Mouse (Mus musculus) lung, embryonic 16.5 days (tissue): ENCODE results near the gene Gm17359. TPM values are rescaled to one million over a fixed set of nuclear protein-coding genes. Genes with fewer than 3 reads are reported as not detected.

Source experiments
- ATAC-seq: fragments of 200-750 bp; cut with Nextera tagmentation; 2 replicates; pipeline ENCODE4 v1.8.0; 2017; ENCODE audit warnings: low read depth, mild to moderate bottlenecking, moderate library complexity
- H3K27ac ChIP-seq: fragments of 300-500 bp; sonication (generic); 2 replicates; pipeline ENCODE4 v1.5.1; 2014; ENCODE audit warnings: mild to moderate bottlenecking, control low read depth, low read length
- H3K27me3 ChIP-seq: fragments of 300-500 bp; sonication (generic); 2 replicates; pipeline ENCODE4 v1.6.1; 2014; ENCODE audit warnings: low read depth, low read length, mixed read lengths; ENCODE audit not compliant: control insufficient read depth, insufficient read depth
- H3K36me3 ChIP-seq: fragments of 300-500 bp; sonication (generic); 2 replicates; pipeline ENCODE4 v1.6.1; 2014; ENCODE audit warnings: low read length; ENCODE audit not compliant: control insufficient read depth, insufficient read depth
- H3K4me1 ChIP-seq: fragments of 300-500 bp; sonication (generic); replicated peaks from 2 replicates; pipeline ENCODE4 v1.6.1; 2014; ENCODE audit warnings: low read length, mixed read lengths; ENCODE audit not compliant: control insufficient read depth, insufficient read depth
- H3K4me2 ChIP-seq: fragments of 300-500 bp; sonication (generic); 2 replicates; pipeline ENCODE4 v1.6.1; 2014; ENCODE audit warnings: low read depth, low read length, control low read depth
- H3K4me3 ChIP-seq: fragments of 300-500 bp; sonication (generic); 2 replicates; pipeline ENCODE4 v1.5.1; 2014; ENCODE audit warnings: mild to moderate bottlenecking, low read length, control low read depth
- H3K9ac ChIP-seq: fragments of 300-500 bp; sonication (generic); 2 replicates; pipeline ENCODE4 v1.6.1; 2014; ENCODE audit warnings: low read length, control low read depth
- H3K9me3 ChIP-seq: fragments of 300-500 bp; sonication (generic); 2 replicates; pipeline ENCODE4 v1.6.1; 2016; ENCODE audit warnings: low read length; ENCODE audit not compliant: control insufficient read depth
- WGBS: fragments of 180-500 bp; shearing (Covaris S2); extraction: QIAGEN DNeasy Blood & Tissue Kit; methylation state at CpG from one replicate; pipeline ENCODE4 v1.1.7; 2014; 5-methylcytosine and 5-hydroxymethylcytosine counted together
- polyA plus RNA-seq: library from polyadenylated mRNA; unstranded; fragments of >200 nt; fragmentation: Nextera tagmentation; extraction: Ambion mirVana; gene quantifications from 2 replicates; pipeline ENCODE4 v1.2.1, GENCODE M21; 2015

The Gm17359 gene
- polyA plus RNA-seq, 1 experiment from 2014 or later = not detected

DNA sequence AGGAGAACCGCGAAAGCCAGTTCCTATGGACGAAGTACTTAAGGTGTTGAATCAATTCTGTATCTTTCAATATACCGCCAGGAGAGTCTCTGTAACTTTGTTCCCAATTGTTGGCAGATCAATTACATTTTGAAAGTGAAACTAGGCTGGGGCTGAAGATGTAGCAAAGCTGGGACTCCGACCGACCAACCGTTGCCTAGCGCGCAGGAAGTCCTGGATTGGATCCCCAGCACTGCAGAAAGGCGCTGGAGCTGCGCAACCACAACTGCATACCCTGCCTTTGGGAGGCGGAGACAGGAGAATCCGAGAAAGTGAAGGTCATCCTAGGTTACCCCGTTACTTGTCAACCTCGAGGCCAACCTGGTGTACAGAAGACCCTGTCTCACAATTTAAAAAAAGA is 37.1 kb upstream of the Gm17359 start:
- ATAC-seq = no peak
- WGBS = 81% methylated on average over 15 of the region's 15 CpGs
- peaks cover 2% of the 10 kb centered on the region; the same call in 1 of the 2 replicates for H3K4me1 ChIP-seq

GRCm38 (mm10) chr3:79308605-79309004 is 27.9 kb upstream of the Gm17359 start:
- Histone ChIP-seq H3K4me2 (no peak overlapping the region), H3K36me3 (no peaks in the 10 kb centered on the region), H3K27me3 (no peaks in the 10 kb centered on the region), H3K4me1 (no peaks in the 10 kb centered on the region), H3K27ac (no peak overlapping the region), H3K9me3 (no peaks in the 10 kb centered on the region), H3K9ac (no peak overlapping the region), H3K4me3 (no peak overlapping the region)
- ATAC-seq = no peak
- WGBS = 84% methylated on average over 4 of the region's 4 CpGs

More for the DNA sequence above, 37.1 kb upstream of the Gm17359 start:
- Histone ChIP-seq H3K27ac (no peak overlapping the region), H3K9ac (no peak overlapping the region), H3K27me3 (no peaks in the 10 kb centered on the region), H3K36me3 (no peaks in the 10 kb centered on the region), H3K4me2 (no peak overlapping the region), H3K4me3 (no peak overlapping the region), H3K9me3 (no peaks in the 10 kb centered on the region)

GRCm38 (mm10) chr3:79310184-79310583 is 26.3 kb upstream of the Gm17359 start:
- H3K9me3 ChIP-seq = no peaks in the 10 kb centered on the region
- H3K4me3 ChIP-seq = no peak overlapping the region
- no peak for ATAC-seq
- H3K4me2 ChIP-seq = no peak overlapping the region
- H3K9ac ChIP-seq = no peak overlapping the region
- no peaks in the 10 kb centered on the region for H3K36me3 ChIP-seq
- H3K4me1 ChIP-seq = peaks cover 2% of the 10 kb centered on the region
- no peaks in the 10 kb centered on the region for H3K27me3 ChIP-seq
- WGBS = 74% methylated on average over 7 of the region's 7 CpGs
- H3K27ac ChIP-seq = no peak overlapping the region

GRCm38 (mm10) chr3:79311895-79312294 is 24.6 kb upstream of the Gm17359 start:
- Histone ChIP-seq H3K9ac (no peak overlapping the region), H3K4me1 (peaks cover 2% of the 10 kb centered on the region), H3K4me3 (no peak overlapping the region), H3K9me3 (no peaks in the 10 kb centered on the region), H3K27me3 (no peaks in the 10 kb centered on the region), H3K4me2 (no peak overlapping the region), H3K36me3 (no peaks in the 10 kb centered on the region), H3K27ac (no peak overlapping the region)
- ATAC-seq = no peak

DNA sequence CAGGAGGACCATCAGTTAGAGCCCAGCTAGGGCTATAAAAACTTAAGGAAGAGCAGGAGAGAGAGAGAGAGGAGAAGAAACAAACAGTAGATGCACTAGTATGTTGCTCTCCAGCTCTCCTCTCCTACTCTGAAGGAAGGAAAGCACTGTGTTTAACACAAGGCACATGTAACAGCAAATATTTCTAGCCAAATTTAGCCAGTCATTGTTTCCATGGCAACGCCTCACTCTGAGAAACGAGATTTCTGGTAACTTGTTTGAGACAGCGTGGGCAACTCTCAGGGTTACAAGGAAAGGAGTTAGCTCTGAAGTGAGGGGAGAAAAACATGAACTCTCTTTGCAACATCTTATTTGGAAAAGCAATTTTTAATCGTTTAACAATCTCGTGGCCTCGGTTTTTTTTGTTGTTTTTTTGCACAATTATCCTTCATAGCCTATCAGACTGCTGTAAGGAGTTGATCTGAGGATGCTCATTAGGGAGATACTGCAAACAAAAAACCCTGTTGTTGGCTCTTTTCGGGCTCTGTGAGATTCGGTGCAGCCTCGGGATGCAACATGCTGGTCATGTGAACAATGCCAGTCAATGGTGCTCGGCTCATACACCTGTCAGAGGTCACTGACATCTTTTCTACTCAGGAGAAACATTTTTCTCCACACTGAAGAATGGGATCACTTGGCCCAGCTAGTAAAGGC is 22.3 kb upstream of the Gm17359 start:
- H3K4me3 ChIP-seq = no peak overlapping the region
- H3K27me3 ChIP-seq = no peaks in the 10 kb centered on the region
- no peaks in the 10 kb centered on the region for H3K36me3 ChIP-seq
- no peak for ATAC-seq
- no peak overlapping the region for H3K4me2 ChIP-seq
- 57% methylated on average over 10 of the region's 10 CpGs for WGBS
- H3K27ac ChIP-seq = no peak overlapping the region
- no peaks in the 10 kb centered on the region for H3K9me3 ChIP-seq
- H3K9ac ChIP-seq = no peak overlapping the region
- peaks cover 2% of the 10 kb centered on the region for H3K4me1 ChIP-seq

GRCm38 (mm10) chr3:79324697-79325526 is 11.5 kb upstream of the Gm17359 start:
- 19% methylated on average over 10 of the region's 10 CpGs for WGBS
- ATAC-seq = peak; percentile 86
- Histone ChIP-seq H3K4me3 (no peak overlapping the region), H3K4me2 (peak overlapping the region; percentile 34), H3K27ac (peak overlapping the region; percentile 15), H3K27me3 (no peaks in the 10 kb centered on the region), H3K9ac (no peak overlapping the region), H3K36me3 (no peaks in the 10 kb centered on the region), H3K9me3 (no peaks in the 10 kb centered on the region), H3K4me1 (peaks cover 16% of the 10 kb centered on the region)

GRCm38 (mm10) chr3:79329691-79330315 is 6.7 kb upstream of the Gm17359 start:
- 24% methylated on average over 8 of the region's 8 CpGs for WGBS
- H3K4me1 ChIP-seq = peaks cover 10% of the 10 kb centered on the region

GRCm38 (mm10) chr3:79333051-79333450 is 3.4 kb upstream of the Gm17359 start:
- Histone ChIP-seq H3K4me3 (no peak overlapping the region), H3K4me2 (no peak overlapping the region), H3K27ac (no peak overlapping the region), H3K36me3 (no peaks in the 10 kb centered on the region), H3K27me3 (no peaks in the 10 kb centered on the region), H3K9ac (no peak overlapping the region), H3K9me3 (no peaks in the 10 kb centered on the region), H3K4me1 (peaks cover 3% of the 10 kb centered on the region)
- no peak for ATAC-seq
- 73% methylated on average over 7 of the region's 7 CpGs for WGBS

More at GRCm38 (mm10) chr3:79329691-79330315, 6.7 kb upstream of the Gm17359 start:
- Histone ChIP-seq H3K27ac (peak overlapping the region; percentile 10; the same call in 1 of the 2 replicates), H3K4me2 (no peak overlapping the region), H3K36me3 (no peaks in the 10 kb centered on the region), H3K9ac (no peak overlapping the region), H3K27me3 (no peaks in the 10 kb centered on the region), H3K9me3 (no peaks in the 10 kb centered on the region), H3K4me3 (no peak overlapping the region)
- ATAC-seq = no peak

- Histone ChIP-seq H3K27ac (no peak overlapping the region), H3K4me3 (no peak overlapping the region), H3K36me3 (no peaks in the 10 kb centered on the region), H3K4me1 (peaks cover 3% of the 10 kb centered on the region), H3K27me3 (no peaks in the 10 kb centered on the region), H3K9ac (no peak overlapping the region), H3K9me3 (no peaks in the 10 kb centered on the region), H3K4me2 (no peak overlapping the region)
- WGBS = 62% methylated on average over 8 of the region's 8 CpGs
- no peak for ATAC-seq
Measured at GRCm38 (mm10) chr3:79333643-79334200, 2.7 kb upstream of the Gm17359 start.
